Mouse (Mus musculus) myocyte (in vitro differentiated cells): ENCODE data around the gene Preb.

Experiments used
- CEBPB ChIP-seq: IDR thresholded peaks from 2 replicates; pipeline ENCODE4 v1.6.1; 2011; ENCODE audit warnings: mild to moderate bottlenecking, moderate library complexity; ENCODE audit not compliant: poor library complexity, insufficient read depth, severe bottlenecking
- E2F4 ChIP-seq: IDR thresholded peaks from one replicate; pipeline ENCODE4 v1.6.1; 2011; ENCODE audit warnings: mild to moderate bottlenecking, control low read depth, moderate library complexity; ENCODE audit not compliant: insufficient read depth
- MAX ChIP-seq: IDR thresholded peaks from one replicate; pipeline ENCODE4 v1.6.1; 2011; ENCODE audit warnings: low read depth, mild to moderate bottlenecking, control low read depth
- MYOG ChIP-seq, 3 experiments: IDR thresholded peaks; one replicate each; pipeline ENCODE4 v1.6.1; 2011; ENCODE audit warnings: control low read depth in 2 of 3, low read depth in 2 of 3, mild to moderate bottlenecking in 2 of 3; ENCODE audit not compliant: insufficient read length in 2 of 3, control insufficient read depth in 1 of 3, insufficient read depth in 1 of 3
- POLR2A ChIP-seq: IDR thresholded peaks from one replicate; pipeline ENCODE4 v1.6.1; 2011; ENCODE audit warnings: low read depth, mild to moderate bottlenecking, control low read depth, moderate library complexity; ENCODE audit not compliant: insufficient read length
- POLR2AphosphoS2 ChIP-seq: IDR thresholded peaks from one replicate; pipeline ENCODE4 v1.6.1; 2011; ENCODE audit warnings: low read depth, control low read depth; ENCODE audit not compliant: insufficient read length
- REST ChIP-seq: IDR thresholded peaks from one replicate; pipeline ENCODE4 v1.6.1; 2011; ENCODE audit warnings: mild to moderate bottlenecking, control low read depth, moderate library complexity; ENCODE audit not compliant: insufficient read depth, insufficient read length
- TCF12 ChIP-seq: IDR thresholded peaks from one replicate; pipeline ENCODE4 v1.6.1; 2011; ENCODE audit warnings: mild to moderate bottlenecking, control low read depth; ENCODE audit not compliant: poor library complexity, insufficient read depth, severe bottlenecking
- USF1 ChIP-seq: IDR thresholded peaks from one replicate; pipeline ENCODE4 v1.6.1; 2011; ENCODE audit warnings: low read depth, mild to moderate bottlenecking, control low read depth, moderate library complexity

DNA sequence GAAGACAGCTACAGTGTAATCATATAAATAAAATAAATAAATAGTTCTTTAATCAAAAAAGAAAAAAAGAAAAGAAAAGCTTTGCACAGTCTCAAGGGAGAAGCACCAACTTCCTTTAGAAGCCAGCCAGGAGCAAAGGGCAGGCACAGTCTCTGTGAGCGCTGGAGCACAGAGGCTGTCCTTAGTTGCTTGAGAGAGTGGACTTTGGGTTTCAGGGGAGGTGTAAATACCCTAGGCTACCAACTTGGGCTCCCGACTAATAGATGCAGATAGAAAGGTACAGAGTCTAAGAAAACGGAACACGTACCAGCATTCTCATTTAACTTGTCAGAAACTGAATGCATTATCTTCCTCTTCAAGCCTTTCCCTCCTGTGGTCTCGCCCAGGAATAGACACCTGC lies 11.5 kb downstream of the Preb start:
- TF ChIP-seq POLR2A (no peak), CEBPB (no peak), TCF12 (no peak), REST (no peak), MAX (no peak), USF1 (no peak), MYOG (IDR thresholded peaks at IDR 0.05; ENCODE audit: control insufficient read depth in 1 of 3, insufficient read depth in 1 of 3, insufficient read length in 2 of 3, low read depth in 2 of 3) (no peak), E2F4 (no peak), POLR2AphosphoS2 (no peak)
